Mouse (Mus musculus) erythroid progenitor cell, adult 5-6 weeks (primary cell): ENCODE measurements around the gene Izumo4. TPM values are rescaled to one million over a fixed set of nuclear protein-coding genes. Genes with fewer than 3 reads are reported as not detected.

Experiments
- ATAC-seq: replicated peaks from 2 replicates; pipeline ENCODE4 v1.8.0; 2016; ENCODE audit warnings: moderate number of reproducible peaks, mild to moderate bottlenecking, moderate TSS enrichment, inconsistent platforms; ENCODE audit not compliant: poor library complexity, low FRiP score, severe bottlenecking
- total RNA-seq, 2 experiments: library from RNA; stranded (forward) in 1 of 2; stranded (reverse) in 1 of 2; fragments of 150-400 nt in 1 of 2; fragments of 186-747, 209-891 nt in 1 of 2; gene quantifications; 2 replicates each; pipeline versions ENCODE4 v1.2.3 to v1.2.4; 2015 to 2017; ENCODE audit warnings: low replicate concordance in 2 of 2

Gene Izumo4
- total RNA-seq (2015; ENCODE audit: low replicate concordance) (21.4 and 36.4 TPM in 2 replicates), total RNA-seq (2017; ENCODE audit: low replicate concordance) (3.3 and 3.8 TPM in 2 replicates)

DNA sequence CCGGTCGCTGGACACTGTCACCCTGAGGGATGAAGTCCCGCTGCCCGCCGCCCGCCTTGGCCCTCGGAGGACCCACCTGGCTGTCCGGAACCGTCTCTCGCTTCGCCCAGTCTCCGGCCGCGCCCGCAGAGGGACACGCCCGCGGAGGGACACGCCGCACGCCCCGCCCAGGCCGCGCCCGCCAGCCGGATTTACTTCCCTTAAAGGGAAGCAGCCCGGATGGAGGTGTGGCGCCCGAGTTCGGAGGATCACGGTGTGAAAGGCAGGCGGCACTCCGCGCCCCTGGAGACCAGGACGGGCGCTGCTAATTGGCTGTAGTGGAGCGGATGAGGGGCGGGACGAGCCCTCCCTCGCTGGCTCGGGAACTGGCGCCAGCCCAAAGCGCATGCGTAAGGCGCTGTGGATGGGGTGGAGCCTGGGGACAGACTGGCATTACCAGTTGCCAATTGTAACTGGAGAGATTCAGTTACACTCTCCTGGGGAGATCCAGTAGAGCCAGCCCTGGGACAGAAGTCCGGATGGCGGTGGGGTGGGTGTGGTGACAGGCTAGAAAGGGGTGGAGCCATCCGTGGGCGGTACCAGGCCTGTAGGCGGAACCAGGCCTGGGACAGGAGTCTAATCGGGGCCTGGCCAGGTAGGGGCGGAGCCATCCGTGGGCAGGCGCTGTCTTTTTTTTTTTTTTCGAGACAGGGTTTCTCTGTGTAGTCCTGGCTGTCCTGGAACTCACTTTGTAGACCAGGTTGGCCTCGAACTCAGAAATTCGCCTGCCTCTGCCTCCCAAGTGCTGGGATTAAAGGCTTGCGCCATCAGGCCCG is at the start of gene Izumo4, which contains the start of gene Mob3a:
Gene Izumo4 (plus strand): TSS at position 464 of the 815 bp plus-strand sequence.
Gene Mob3a (minus strand): TSS at position 257 of the 815 bp plus-strand sequence.
- peak; percentile 77 for ATAC-seq

GRCm38 (mm10) chr10:80653156-80653720 is 48.7 kb upstream of the Izumo4 start:
- ATAC-seq = no peak

DNA sequence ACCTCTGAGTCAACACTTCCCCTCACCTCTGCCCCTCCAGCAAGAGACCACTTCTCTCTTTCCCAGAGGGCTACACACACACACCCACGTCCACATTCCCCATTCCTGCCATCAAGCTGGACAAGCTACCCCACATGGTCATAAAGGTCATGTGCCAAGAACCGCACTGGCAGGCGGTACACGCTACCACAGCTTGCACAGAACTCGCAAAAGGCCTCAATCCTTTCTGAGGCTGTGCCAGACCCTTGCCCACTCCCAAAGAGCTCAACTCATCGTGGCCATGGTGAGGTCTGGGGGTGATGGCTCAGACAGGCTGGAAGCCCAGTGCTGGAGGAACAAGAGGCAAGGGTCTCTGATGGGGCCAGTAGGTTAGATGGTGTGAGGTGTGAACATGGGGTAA is 47.1 kb upstream of the Izumo4 start:
- ATAC-seq = no peak

DNA sequence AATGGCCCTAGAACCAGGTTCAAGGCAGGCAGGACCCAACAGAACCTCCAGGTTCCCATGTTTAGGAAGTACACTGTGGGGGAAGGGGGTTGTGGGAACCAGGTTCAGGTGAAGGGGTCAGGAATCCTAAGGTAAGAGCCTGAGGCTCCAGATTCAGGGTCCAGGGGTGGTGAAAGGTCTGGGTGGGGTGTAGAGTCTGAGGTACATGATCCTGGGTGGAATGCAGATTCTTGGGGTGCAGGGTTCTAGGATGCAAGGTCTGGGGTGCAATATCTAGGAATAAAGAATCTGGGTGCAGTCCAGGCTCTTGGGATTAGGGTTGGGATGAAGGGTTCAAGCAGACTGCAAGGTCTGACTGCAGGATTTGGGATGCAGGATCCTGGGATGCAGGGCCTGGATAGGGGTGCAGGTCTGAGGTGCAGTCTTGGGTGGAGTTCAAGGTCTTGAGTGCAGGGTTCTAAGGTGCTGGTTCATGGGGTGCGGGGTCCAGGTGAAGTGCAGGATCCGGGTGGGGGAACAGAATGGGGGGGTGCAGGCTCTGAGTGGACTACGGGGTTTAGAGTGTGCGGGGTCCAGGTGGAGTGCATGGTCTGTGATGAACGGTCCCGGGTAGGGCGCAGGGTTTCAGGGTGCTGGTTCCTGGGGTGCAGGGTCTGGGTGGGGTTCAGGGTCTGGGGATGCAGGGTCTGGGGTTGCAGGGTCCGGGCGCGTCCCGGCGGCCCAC is 46.4 kb upstream of the Izumo4 start:
- no peak for ATAC-seq

DNA sequence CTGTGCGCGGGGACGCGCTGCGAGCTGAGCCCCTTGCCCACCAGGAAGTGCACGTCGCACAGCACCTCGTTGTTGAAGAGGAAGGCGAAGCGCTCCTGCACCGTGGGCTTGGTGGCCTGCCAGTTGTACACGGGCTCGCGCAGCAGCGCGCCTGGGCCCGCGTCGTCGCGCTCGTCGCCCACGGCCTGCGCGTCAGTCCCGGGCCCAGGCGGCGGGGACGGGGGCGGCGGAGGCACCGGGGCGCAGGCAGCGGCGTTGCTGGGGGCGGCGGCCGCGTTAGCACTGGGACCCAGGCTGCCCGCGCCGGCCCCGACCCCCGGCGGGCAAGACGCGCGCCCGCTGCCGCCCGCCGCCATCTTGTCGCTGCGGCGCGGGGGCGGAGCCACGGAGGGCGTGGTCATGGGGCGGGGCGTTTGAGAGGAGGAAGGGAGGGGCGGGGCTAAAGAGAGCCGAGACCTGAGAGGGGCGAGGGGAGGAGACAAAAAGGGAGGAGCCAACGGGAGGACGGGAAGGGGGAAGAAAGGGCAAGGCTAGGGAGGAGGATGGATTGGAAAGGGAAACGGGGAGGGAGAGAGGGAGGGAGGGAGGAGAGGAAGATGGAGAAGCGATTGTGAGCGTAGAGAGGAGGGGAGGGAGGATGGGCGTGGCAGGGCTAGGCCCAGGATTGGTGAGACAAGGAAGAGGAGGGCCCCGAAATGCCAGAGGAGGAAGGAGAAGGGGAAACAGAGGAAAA is 45.7 kb upstream of the Izumo4 start:
- peak; percentile 67 for ATAC-seq

DNA sequence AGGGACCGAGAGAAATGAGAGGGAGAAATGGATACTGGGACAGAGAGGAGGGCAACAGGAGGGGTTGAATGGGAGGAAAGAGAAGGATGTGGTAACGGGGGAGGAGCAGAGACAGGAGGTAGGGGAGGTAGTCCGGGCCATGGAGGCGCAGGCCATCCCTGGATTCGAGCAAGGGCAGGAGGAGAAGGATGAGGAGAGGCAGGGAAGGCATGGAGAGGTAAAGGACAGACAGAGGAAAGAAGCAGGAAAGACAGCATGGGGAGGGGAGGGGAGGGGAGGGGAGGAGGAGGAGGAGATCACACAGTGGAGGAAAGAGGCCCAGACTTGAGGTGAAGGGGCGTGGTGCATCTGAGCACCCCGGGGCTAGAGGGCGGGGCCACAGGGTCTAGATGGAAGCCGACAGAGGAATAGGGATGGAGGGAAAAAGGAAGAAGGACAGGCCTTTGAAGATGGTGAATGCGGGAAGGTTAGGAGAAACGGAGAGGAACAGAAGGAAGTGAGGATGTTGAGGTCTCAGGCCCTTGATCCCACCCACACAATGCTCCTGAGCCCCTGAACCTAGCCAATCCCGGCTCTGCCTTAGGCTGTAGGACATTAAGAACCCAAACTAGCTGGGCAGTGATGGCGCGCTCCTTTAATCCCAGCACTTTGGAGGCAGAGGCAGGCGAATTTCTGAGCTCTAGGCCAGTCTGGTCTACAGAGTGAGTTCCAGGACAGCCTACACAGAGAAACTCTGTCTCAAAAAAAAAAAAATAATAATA is 44.9 kb upstream of the Izumo4 start, which contains the start of gene Btbd2:
Gene Btbd2 (minus strand): TSS at position 209 of the 761 bp plus-strand sequence.
- peak; percentile 49; the same call in 1 of the 2 replicates for ATAC-seq

DNA sequence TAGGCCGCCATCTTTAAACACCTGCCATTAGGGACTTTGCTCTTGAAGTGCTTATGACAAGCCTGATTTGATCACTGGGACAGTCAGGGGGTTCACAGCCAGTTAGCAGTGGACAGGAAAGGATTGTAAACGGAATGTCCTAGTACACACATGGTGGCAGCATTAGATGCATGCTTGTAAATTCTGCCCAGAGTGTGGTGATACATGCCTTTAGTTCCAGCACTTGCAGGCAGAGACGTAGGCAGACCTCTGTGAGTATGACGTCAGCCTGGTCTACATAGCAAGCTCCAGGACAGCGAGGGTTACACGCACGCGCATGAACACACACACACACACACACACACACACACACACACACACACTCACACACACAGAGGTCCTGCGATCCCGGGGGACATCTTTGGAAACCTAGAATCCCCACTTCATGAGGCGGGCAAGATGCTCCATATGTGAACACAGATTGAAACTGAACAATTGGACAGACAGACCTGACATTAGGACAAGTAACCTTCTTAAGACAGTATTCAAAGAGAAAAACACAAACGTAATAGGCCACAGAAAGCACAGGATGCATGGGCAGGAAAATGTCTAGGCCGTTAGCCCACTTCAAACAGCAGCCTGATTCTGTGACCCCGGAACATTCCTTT is 43.7 kb upstream of the Izumo4 start:
- ATAC-seq = no peak

DNA sequence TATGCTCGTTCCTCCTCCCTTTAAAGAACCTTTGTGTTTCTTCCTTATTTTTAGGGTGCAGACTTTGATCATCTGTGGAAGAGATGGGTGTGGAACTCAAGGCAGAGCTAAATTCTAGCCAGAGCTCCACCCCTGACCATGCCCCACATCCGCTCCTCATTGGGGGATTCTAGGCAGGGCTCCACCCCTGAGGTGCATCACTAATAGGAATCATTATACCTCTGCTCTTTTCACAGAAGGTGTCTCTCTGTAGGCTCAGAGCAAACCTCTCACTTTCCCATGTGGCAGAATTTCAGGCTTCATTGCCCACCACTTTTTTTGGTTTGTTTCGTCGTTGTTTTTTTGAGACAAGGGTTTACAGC is 43.2 kb upstream of the Izumo4 start:
- ATAC-seq = peak; percentile 81

GRCm38 (mm10) chr10:80659213-80659612 is 42.8 kb upstream of the Izumo4 start:
- peak; percentile 52 for ATAC-seq

DNA sequence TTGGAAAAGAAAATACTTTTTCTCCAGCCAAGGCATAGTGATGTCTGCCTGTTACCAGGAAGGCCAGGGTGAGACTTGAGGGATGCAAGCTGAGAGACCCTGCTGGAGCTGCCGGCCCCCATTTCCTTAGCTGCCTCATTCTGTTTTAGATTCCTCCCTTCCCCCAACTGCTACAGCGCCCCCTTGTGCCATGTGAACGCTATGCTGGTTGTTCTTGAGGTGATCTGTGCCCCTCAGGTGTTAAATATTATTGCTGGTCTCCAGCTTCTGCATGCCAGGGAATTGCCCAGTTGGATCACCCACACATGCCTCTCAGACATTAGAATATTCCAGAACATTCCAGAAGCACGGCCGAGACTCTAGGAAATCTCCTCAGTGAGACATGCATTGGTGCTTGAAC is 40.8 kb upstream of the Izumo4 start:
- no peak for ATAC-seq

DNA sequence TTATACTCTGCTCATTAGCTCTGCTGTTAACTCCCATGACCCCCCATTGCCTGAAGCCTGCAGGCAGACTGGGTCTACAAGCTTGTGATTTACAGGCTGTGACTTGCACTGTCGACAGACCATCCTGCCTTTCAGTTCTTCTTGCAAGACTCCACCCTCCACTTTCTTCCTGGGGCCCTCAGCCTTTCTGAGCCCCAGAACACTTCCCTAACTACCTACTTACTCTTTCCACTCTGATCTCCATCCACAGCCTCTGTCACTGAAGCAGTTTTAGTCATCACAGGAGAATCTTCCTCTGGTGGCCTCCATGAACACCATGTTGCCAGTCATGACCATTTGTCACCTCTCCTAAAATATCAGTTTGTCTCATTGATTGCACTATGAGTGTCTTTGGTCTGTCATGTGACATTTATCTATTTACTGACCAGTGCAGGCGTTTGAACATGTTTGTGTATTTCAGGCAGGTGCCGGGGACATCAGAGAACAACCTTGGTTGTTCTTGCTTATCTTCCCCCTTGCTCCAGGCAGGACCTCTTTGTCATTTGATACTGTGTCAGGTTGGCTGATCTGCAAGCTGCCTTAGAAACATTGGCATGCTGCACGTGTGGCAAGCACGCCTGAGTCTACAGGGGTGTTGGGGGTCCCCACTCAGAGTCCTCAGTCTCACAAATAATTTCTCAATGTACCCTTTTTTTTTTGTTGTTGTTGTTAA is 38.3 kb upstream of the Izumo4 start:
- ATAC-seq = no peak

DNA sequence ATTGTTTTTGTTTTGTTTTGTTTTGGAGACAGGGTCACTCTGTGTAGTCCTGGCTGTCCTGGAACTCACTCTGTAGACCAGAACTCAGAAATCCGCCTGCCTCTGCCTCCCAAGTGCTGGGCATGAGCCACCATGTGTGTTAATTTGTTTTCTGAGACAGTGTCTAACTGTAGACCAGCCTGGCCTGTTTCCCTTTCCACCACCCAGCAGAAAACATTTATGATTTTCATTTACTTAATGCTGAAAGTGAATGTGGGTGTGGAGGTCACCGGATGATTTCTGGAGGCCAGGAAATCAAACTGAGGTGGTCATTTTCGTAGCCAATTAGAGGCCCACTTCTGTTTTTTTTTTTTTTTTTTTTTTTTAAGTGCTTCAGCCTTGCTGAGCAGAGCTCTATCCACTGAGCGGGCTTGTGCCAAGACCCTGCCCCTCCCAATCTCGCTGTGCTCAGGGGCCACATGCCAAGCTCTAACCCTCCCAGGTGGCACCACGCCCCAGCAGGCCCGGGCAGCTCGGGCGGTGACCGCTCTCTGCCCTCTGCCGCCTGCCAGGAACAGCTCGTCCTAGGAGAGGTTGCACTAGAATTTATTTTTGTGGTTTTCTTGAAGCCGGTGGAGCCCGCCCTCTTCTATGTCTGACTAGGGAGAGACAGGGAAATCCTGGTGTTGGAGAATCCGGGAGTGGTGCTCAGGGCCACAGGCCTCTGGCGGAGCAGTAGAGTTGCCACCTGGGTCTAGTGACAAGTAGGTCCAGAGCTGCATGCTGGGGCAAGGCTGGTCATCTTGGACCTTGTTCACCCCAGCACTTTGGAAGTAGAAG is 37.6 kb upstream of the Izumo4 start:
- peak; percentile 86 for ATAC-seq

GRCm38 (mm10) chr10:80665016-80665380 is 37.0 kb upstream of the Izumo4 start:
- no peak for ATAC-seq

GRCm38 (mm10) chr10:80665459-80665858 is 36.5 kb upstream of the Izumo4 start:
- no peak for ATAC-seq

DNA sequence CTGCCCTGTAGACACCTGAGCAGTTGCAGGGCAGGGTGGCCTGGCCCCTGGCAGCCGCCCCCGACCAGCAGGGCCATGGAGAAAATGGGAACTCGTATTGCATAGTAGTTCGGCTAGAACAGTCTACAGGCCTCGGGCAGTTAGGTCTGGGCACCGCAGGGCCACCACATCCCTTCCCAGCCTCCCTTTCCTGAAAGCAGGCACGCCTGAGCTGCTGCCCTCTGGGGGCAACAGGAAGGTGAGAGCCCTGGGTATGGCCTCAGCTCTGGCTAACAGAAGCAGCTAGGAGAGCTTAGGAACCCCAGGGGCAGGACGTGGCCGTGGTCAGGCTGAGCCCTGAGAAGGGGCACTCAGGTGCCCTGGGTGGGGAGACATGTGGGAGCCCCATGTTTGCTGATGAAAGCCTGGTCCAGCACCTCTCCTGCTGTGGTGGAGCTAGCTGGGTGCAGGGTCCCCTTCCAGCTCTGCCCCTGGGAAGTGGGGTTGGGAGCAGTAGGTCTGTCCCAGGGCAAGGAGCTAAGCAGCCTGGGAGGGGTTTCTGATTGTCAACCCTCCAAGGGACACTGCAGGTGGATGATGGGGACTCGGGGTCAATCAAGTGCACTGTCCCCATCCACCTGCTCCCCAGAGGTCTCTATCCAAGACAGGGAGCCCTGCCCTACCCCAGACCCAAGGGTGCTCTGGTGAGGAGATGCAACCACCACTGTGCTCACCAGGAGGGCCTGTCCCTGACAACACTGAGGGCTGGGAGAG is 35.8 kb upstream of the Izumo4 start:
- no peak for ATAC-seq

DNA sequence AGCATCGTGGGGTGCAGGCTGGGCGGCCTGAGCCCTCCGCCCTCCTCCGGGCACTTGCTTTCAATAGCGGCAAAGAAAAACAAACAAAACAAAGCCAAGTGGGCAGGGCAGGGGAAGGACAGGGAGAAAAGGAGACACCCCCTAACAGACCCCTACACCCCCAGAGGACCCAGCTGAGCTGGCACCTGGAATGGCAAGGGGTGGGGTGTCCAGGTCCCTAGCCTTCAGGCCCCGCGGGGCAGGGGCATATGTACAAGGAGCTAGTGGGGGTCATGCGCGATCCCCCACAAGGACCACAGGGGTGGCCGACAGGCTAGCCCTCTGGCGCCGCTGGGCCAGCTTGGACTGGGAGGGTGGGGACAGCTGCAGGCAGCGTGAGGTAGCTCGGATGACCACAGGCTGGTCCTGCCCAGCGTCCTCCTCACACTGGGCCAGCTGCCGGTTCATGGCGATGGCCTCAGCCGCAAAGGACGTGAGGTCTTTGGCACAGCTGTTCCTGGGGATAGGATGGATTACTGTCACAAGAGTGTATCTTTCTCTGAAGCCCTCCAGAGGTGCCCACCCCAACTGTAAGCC is 35.1 kb upstream of the Izumo4 start:
- ATAC-seq = no peak
